ENCODE assay signal across 11 mouse cellular contexts in genomic region chr17:49500234-49500633, GRCm38 (mm10).
DNase-seq lines count a peak whose midpoint lies in the region.
"Had no signal": no experiment of that assay in that cellular context is flagged by ENCODE, and none has a peak within 500 bp of the region (broad histone marks: within the 10 kb centered on the region; RNA-seq: fewer than 3 reads in every experiment).

No protein-coding gene starts in this region.

- intact Hi-C loops in heart, postnatal 36 days (cut with DNase I), result no loop called here

- DNase-seq in heart, postnatal 4 days, result peak; percentile 53
- no peak for DNase-seq in heart, postnatal 36 days
- peak; percentile 31 for DNase-seq in ovary, adult 18-20 months (ENCODE audit: low spot score)
- no peak for DNase-seq in ovary, postnatal 10 days (ENCODE audit: low spot score)
- peak; percentile 38 for DNase-seq in adrenal gland, adult 8-10 months
- peak; percentile 68 for DNase-seq in testis, postnatal 14 days (ENCODE audit: low spot score)
- DNase-seq in thymus, postnatal 14 days, result no peak
- DNase-seq: B cell, adult 2 months; gastrocnemius, postnatal 36 days; kidney, adult 2 months; liver, embryonic 13.5 days had no signal

Comparison
In these comparisons a context has a peak if more than half of its experiments do, and no peak if none do; other contexts are left out.
1. DNase-seq: peak in heart, postnatal 4 days (single experiment), ovary, adult 18-20 months (single experiment), adrenal gland, adult 8-10 months (single experiment) and testis, postnatal 14 days (single experiment); none in heart, postnatal 36 days (0 of 2), ovary, postnatal 10 days (single experiment) and thymus, postnatal 14 days (single experiment).